In genomic region chr5:104417721-104418120, GRCm38 (mm10) we compare ENCODE assay signal across 15 mouse cellular contexts.
"Had no signal": no experiment of that assay in that cellular context is flagged by ENCODE, and none has a peak within 500 bp of the region (broad histone marks: within the 10 kb centered on the region; RNA-seq: fewer than 3 reads in every experiment).

No protein-coding gene starts in this region.

- H3K4me2 ChIP-seq: limb, embryonic 13.5 days; liver, embryonic 12.5 days; lung, embryonic 14.5 days; midbrain, embryonic 11.5 days; midbrain, embryonic 15.5 days; neural tube, embryonic 12.5 days; stomach, embryonic 15.5 days had no signal

- H3K4me1 ChIP-seq: liver, embryonic 12.5 days; midbrain, embryonic 15.5 days; neural tube, embryonic 12.5 days; stomach, embryonic 15.5 days had no signal

- H3K9ac ChIP-seq: limb, embryonic 13.5 days; liver, embryonic 12.5 days; lung, embryonic 14.5 days; midbrain, embryonic 15.5 days; neural tube, embryonic 12.5 days; stomach, embryonic 15.5 days had no signal

- H3K9me3 ChIP-seq: limb, embryonic 13.5 days; liver, embryonic 12.5 days; megakaryocyte, embryonic 14.5 days; midbrain, embryonic 15.5 days; neural tube, embryonic 12.5 days; stomach, embryonic 15.5 days had no signal

- H3K27me3 ChIP-seq: liver, embryonic 12.5 days; megakaryocyte, embryonic 14.5 days; midbrain, embryonic 15.5 days; neural tube, embryonic 12.5 days; stomach, embryonic 15.5 days had no signal

- H3K27ac ChIP-seq: layer of hippocampus, adult 2 months; limb, embryonic 13.5 days; liver, embryonic 12.5 days; midbrain, embryonic 15.5 days; neural tube, embryonic 12.5 days; stomach, embryonic 15.5 days had no signal

- H3K4me3 ChIP-seq: layer of hippocampus, adult 2 months; limb, embryonic 13.5 days; liver, embryonic 12.5 days; megakaryocyte, embryonic 14.5 days; midbrain, embryonic 15.5 days; neural tube, embryonic 12.5 days; stomach, embryonic 15.5 days had no signal

- ATAC-seq: hindbrain, embryonic 16.5 days; liver, embryonic 12.5 days; midbrain, embryonic 15.5 days had no signal

- H3K36me3 ChIP-seq: limb, embryonic 13.5 days; liver, embryonic 12.5 days; midbrain, embryonic 15.5 days; neural tube, embryonic 12.5 days; stomach, embryonic 15.5 days had no signal

- DNase-seq: left cerebral cortex, postnatal 4 days; lung, embryonic 14.5 days; lung, postnatal 10 days; lung, postnatal 4 days; retina, postnatal 1 day; right cerebral cortex, postnatal 14 days had no signal
